Mouse (Mus musculus) small intestine, adult 2 months (tissue): ENCODE measurements around the gene Fam221b.

Experiments used
- CTCF ChIP-seq: fragments of 200-500 bp; IDR thresholded peaks from 2 replicates; pipeline ENCODE4 v1.5.1; 2012; ENCODE audit warnings: low read depth, mild to moderate bottlenecking, control low read depth, inconsistent platforms, low read length, moderate library complexity, mixed read lengths; ENCODE audit not compliant: insufficient replicate concordance, insufficient read length; ENCODE audit errors: extremely low read depth
- POLR2A ChIP-seq: fragments of 200-500 bp; IDR thresholded peaks from 2 replicates; pipeline ENCODE4 v1.6.1; 2012; ENCODE audit warnings: low read depth, mild to moderate bottlenecking, control low read depth, inconsistent platforms, low read length, moderate library complexity

- TF ChIP-seq CTCF = no peak
- TF ChIP-seq POLR2A = no peak
Measured at GRCm38 (mm10) chr4:43640076-43640475, 28.9 kb downstream of the Fam221b start.
